Mouse (Mus musculus): ENCODE measurements around the gene Rps11.

GRCm38 (mm10) chr7:45119780-45120709 lies 4.2 kb downstream of the Rps11 start:
- TF ChIP-seq CTCF (IDR thresholded peaks at IDR 0.05; ENCODE audit: extremely low read depth, insufficient read depth, insufficient read length, insufficient replicate concordance) (no peak), POLR2A (IDR thresholded peaks at IDR 0.05; ENCODE audit: low read depth, low read length) (peak; percentile 3; the same call in 1 of the 2 replicates)
